Mouse (Mus musculus) megakaryocyte progenitor cell, adult 5-6 weeks (primary cell): ENCODE data around the gene Dnase2b. TPM values are rescaled to one million over a fixed set of nuclear protein-coding genes. Genes with fewer than 3 reads are reported as not detected.

Source experiments
- ATAC-seq: replicated peaks from 2 replicates; pipeline ENCODE4 v1.8.0; 2016; ENCODE audit warnings: mild to moderate bottlenecking, moderate TSS enrichment, inconsistent platforms; ENCODE audit not compliant: poor library complexity
- total RNA-seq, 2 experiments: library from RNA; stranded (forward) in 1 of 2; stranded (reverse) in 1 of 2; fragments of 157-497, 149-512 nt in 1 of 2; fragments of 200-1000 nt in 1 of 2; gene quantifications; 2 replicates each; pipeline versions ENCODE4 v1.2.3 to v1.2.4; 2015 to 2017

Gene Dnase2b
- total RNA-seq, 2 experiments from 2014 or later, result not detected

DNA sequence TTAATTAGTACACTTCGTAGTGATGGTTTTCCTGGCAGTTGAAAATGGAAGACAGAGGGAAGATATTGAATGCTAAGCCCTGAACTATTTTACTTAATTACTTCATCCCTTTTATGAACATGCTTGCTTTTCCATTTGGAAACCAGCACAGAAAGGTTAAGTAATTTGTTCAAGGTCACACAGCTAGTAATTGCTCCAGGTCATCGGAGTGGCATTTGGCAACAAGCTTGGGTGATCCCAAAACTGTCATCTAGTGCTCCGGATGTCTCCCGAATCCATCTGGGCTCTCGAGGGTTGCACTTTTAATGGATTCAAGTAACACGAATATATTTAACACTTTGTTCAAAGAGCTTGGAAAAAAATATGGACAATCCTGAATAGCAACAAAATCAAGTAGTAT lies 44.5 kb downstream of the Dnase2b start:
- no peak for ATAC-seq

DNA sequence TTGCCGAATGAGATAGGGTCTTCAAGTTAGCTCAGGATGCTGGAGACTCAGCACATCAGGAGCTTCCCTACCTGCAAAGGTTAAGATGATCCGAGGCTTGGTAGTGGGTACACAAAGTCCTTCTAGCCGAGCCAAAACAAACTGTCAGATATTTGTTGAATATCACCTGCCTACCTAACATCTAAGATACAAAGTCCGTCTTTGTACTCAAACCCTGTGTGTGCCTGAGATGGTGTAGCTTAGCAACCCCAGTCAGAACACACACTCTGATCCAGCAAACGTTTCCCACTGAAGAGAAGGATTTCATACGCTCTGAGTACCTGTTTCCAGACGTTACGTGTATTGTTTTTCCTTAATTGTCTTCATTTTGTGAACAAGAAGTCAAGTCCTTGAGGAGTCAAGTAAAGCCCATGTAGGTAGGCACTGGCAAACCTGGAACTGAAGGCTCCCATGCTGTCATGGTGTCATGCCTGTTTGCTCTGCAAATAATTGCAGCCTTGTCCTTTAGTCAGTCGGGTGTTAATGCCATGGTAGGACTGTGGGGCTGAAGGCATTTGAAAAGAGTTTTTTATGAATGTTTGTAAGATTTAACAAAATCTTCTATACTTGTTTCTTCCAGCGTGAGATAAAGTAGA lies 45.1 kb downstream of the Dnase2b start, which contains the start of gene Uox:
Uox (plus strand) TSS at position 279 of the 635 bp plus-strand sequence.
- ATAC-seq, result no peak

DNA sequence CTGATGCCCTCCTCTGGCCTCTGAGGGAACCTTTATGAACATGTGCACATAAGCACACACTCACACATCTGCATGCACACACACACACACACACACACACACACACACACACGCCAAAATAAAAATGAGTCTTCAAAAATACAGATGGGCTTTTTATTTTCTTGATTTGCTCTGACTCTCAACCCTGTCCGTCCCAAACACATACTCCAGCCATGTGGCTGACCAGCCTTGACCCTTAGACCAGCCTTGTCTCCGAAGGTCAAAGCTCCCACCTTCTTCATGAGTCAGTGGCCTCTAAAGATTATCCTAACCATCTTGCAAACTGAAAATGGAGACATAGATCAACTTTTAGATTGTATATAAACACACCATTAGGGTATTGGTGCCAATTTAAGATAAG lies 45.8 kb downstream of the Dnase2b start:
- ATAC-seq, result no peak

DNA sequence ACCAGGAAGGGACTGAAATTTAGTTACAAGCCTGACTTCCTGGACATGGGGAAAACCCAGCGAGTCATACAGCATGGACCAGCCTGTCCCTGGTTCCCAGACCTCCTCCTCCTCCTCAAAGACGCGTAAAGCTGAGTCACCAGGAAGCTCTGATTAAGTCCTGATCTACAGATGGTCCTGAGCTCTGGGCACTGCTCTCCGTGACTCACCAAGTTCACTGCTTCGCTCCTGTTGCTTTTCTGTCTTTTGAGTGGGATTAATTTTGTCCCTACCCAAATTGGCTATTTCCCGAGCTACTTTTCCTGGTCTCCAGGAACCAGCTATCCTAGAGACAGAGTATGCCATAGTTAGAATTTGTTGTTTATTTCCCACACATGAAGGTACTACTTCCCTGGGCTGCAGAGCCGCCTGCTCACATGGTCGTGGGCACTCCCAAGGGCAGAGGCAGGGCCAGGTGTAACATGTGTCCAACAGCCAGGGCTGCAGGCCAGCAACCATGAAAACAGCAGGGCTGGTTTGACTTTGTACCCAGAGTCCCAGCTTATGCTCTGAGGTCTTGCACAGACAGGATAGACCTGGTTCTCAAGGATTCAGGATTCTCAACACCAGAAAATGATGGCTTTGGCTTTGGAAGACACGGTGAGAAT lies 47.4 kb downstream of the Dnase2b start:
- no peak for ATAC-seq

DNA sequence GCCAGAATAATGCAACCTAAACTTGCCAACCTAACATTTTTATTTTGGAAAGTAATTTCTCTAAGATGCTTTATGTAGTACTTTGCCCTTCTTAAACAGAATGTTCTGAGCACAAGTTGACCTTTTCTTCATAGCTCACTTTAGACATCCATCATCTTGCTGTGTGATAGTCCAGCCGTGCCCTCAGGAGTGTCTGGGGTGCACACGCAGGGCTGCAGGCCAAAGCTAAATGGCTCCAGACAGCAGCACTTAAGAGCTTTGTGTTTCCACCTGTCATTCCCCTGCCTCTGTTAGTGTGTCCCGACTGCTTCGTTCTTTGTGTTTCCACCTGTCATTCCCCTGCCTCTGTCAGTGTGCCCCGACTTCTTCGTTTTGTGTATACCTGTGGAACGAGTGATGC lies 48.0 kb downstream of the Dnase2b start:
- no peak for ATAC-seq

DNA sequence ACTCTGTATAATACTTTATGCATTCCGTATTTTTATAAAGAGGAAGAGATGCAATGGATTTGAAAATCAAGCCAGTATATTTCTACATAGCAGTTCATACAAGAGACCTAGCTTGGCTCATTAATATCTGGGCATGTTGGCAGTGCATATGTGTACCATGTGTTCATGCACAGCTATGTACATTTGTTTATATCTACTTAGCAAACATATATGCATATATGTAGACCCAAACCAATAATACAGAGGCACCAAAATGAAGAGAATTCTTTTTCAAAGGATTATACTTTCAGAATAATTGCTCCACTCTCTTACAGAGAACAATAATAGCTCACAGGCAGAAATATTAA lies 50.4 kb downstream of the Dnase2b start:
- no peak for ATAC-seq

DNA sequence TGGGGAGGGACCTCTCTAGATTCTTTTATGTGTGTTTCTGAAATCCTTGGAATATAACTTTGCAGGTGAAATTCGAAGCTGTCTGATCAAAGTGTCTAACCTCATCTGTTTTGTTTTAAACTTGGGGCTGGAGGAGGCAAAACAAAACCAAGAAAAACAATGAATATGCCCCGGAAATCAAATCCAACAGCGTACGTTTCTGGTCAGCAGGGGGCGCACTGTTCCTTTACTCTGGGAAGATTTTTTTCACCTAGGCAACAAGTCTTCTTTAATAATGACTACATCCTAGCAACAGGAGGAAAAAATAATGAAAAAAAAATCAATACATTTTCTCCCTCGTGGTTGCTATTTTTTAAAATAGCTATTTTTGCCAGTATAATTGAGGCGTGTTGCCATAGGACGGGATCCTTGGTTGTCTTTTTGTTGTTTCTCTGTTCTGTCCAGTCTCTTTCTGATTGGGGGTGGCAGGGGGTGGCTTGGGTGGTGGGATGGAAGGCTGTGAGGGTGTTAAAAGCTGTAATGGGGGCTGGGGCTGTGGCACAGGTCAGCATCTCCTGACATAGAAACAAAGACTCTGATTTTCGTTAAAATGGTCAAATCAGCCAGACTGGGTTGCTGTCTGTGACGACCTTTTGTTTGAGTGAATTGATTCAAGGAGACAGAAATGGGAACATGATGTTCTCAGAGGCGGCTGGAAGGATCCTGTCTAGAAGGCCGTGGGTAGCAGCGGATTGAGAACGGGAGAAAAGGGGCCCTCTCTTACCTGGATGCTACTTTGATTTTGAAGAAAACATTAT lies 50.9 kb downstream of the Dnase2b start:
- peak; percentile 83 for ATAC-seq

DNA sequence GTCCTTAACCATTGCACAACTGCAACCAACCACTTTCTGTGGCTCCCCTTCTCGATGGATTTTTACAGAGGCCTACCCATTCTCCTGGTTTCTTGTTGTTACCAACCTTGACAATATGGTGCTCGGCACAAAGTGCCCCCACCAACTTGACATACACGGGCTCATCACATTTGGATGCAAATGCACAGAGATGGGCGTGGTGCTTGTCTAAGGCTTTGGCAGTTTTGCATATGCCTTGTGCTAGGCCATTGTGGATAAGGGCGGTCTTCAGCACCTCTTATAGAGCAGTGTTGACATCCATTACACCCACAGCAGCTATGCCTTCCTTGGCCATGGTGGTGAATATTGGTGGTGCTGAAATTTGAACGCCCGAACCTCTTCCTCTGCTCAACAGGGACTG lies 52.5 kb downstream of the Dnase2b start:
- no peak for ATAC-seq

DNA sequence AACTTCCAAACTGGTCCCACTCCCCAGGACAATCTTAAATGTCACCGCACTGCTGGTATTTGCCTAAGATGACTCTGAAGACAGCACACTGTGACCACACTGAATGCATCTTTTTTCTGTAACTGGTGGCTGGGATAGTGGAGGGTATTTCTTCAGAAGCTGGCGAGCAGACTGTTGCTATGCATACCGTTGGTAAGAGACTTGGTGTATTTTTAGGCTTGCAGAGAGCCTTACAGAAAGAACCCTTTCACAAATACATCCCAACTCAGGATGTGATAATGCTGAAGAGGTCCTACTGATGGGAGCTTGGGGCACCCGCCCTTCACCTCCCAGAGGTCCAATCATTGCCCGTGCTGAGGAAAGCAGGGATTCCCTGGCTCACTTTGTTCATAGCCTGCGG lies 57.9 kb downstream of the Dnase2b start:
- ATAC-seq, result no peak

DNA sequence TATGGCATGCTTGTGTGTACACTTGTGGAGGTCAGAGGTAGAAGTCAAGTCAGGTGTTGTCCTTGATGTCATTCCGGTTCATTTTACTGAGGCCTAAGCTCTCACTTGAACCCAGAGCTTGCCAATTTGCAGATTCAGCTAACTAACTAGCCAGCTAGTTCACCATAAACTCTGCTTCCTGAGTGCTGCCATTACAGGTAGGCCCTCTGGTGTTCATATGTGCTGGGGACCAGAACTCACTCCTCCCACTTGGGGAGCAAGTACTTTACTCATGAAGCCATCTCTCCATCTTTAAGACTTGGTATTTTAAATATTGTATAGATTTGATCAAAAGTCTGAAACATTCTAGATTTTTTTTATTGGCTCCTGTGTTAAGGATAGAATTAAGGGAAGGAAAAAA lies 58.8 kb downstream of the Dnase2b start:
- ATAC-seq, result 0 out of 2 replicates have a peak, but pooled peaks have one; percentile 42

DNA sequence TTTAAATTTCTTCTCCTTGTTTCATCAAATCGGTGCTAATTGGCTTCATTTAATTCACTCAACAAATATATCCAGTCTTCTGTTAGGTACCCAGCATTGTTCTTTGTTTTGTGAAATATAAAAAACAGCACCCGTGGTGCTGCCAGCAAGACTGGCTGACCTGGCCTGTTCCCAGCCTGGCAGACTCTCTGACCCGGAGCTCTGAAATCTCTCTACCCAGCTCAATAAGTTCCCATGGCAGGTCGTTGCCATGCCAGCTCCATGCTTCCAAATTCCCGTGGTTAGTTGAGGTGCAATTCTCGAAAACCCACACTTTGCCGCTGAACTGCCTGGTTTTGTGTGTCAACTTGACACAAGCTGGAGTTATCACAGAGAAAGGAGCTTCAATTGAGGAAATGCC lies 60.6 kb downstream of the Dnase2b start:
- no peak for ATAC-seq

DNA sequence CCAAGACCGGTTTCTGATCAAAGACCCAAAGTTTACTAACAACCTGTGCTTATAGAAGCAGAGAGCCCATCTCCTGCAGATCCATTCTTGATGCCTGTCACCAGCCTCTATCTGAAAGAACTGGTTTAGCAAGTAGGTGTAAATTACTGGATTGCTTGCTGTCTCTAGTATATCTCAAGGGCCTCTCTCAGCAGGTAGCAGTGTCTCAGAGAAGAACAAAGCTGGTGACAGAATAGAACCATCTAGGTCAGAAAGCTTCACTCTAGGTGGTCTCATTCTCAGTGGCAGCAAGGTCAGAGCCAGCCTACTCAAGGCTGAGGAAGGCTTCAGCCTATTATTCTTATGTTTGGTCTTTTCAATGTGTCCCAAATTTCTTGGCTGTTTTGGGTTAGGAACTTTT lies 71.8 kb downstream of the Dnase2b start:
- no peak for ATAC-seq

DNA sequence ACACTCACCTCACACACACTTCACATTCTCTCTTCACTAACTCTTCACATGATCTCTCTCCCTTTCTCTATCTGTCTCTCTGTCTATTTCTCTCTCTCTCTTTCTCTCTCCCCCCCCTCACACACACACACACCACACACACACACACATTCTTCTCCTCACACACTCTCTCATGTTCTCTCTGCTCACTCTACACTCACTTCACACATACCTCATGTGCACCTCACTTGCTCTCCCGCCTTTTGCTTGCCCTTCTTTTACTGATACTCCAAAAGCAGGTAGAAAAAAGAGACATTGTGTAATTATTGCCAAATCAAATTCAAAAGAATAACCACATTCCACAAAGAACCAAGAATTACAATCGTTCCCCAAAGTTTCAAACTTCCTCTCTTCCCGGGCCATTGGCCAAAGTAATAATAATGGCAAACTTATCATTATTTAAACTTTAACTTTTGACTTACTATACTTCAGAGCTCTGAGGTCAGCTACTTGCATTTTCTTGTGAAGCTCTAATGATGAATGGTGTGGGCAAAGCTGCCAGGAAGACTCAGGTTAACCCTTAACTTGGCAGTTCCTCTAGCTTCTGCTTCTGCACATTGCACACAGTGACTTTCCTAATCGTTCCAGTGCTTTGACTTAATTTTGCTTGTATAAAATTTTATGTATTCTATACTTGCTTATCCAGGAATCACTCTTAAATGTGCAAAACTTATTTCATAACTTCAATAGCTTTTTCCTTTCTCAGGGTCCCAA lies 74.7 kb downstream of the Dnase2b start:
- peak; percentile 52; the same call in 1 of the 2 replicates for ATAC-seq

DNA sequence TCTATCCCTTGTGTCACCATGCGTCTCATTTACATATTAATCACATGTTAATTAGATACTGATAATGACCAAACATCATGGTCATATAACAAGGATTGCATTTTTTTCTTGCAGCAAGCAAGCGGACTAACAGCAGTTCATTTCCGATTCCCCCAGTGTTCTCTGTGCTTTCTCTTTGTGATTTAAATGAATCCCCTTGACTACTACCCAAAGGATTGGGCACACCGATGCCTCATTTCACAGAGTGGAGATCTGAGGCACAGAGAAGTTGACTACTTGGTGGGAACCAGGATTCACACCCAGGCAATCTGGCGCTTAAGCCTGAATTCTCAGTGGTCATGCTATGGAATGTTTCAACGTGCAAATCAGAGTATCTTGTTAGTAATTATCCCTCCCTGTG lies 80.4 kb downstream of the Dnase2b start:
- ATAC-seq, result no peak

Other genes with a start within 250 kb of the Dnase2b start
- 13.2 and 16.2 TPM in 2 replicates for gene Ssx2ip, start 211.0 kb downstream of the Dnase2b start, total RNA-seq (2015)
- 22.1 and 26.2 TPM in 2 replicates for gene Ssx2ip, start 211.0 kb downstream of the Dnase2b start, total RNA-seq (2017)
- gene Ctbs, start 165.8 kb downstream of the Dnase2b start, total RNA-seq (2015), result 12.5 and 17.0 TPM in 2 replicates
- 9.9 and 10.5 TPM in 2 replicates for gene Ctbs, start 165.8 kb downstream of the Dnase2b start, total RNA-seq (2017)
- gene Spata1, start 115.8 kb downstream of the Dnase2b start, total RNA-seq (2015), result 9.1 TPM in 2 replicates
- gene Spata1, start 115.8 kb downstream of the Dnase2b start, total RNA-seq (2017), result 13.6 and 14.6 TPM in 2 replicates
- 294 and 360 TPM in 2 replicates for gene Gng5, start 115.8 kb downstream of the Dnase2b start, total RNA-seq (2015)
- 127 and 170 TPM in 2 replicates for gene Gng5, start 115.8 kb downstream of the Dnase2b start, total RNA-seq (2017)
- 81.7 and 81.8 TPM in 2 replicates for gene Rpf1, start 94.2 kb downstream of the Dnase2b start, total RNA-seq (2015)
- 90.2 and 95.2 TPM in 2 replicates for gene Rpf1, start 94.2 kb downstream of the Dnase2b start, total RNA-seq (2017)
- not detected in 2 replicates for gene Uox, start 45.2 kb downstream of the Dnase2b start, total RNA-seq (2015)
- not detected in 2 replicates for gene Uox, start 45.2 kb downstream of the Dnase2b start, total RNA-seq (2017)
- not detected in 2 replicates for gene 4930503B20Rik, start 35.7 kb upstream of the Dnase2b start, total RNA-seq (2015)
- gene 4930503B20Rik, start 35.7 kb upstream of the Dnase2b start, total RNA-seq (2017), result 0.34 TPM in 1 of 2 replicates, not detected in the other
- 1.1 and 1.2 TPM in 2 replicates for gene Samd13, start 70.0 kb upstream of the Dnase2b start, total RNA-seq (2015)
- gene Samd13, start 70.0 kb upstream of the Dnase2b start, total RNA-seq (2017), result 0.96 and 1.5 TPM in 2 replicates
- 67.8 and 72.9 TPM in 2 replicates for gene Prkacb, start 197.4 kb upstream of the Dnase2b start, total RNA-seq (2015)
- gene Prkacb, start 197.4 kb upstream of the Dnase2b start, total RNA-seq (2017), result 60.8 and 75.2 TPM in 2 replicates
- gene Ttll7, start 236.8 kb upstream of the Dnase2b start, total RNA-seq (2015), result 0.49 TPM in 1 of 2 replicates, not detected in the other
- 0.10 TPM in 1 of 2 replicates, not detected in the other for gene Ttll7, start 236.8 kb upstream of the Dnase2b start, total RNA-seq (2017)